ENCODE assay signal across 10 mouse cellular contexts in the genomic region with DNA sequence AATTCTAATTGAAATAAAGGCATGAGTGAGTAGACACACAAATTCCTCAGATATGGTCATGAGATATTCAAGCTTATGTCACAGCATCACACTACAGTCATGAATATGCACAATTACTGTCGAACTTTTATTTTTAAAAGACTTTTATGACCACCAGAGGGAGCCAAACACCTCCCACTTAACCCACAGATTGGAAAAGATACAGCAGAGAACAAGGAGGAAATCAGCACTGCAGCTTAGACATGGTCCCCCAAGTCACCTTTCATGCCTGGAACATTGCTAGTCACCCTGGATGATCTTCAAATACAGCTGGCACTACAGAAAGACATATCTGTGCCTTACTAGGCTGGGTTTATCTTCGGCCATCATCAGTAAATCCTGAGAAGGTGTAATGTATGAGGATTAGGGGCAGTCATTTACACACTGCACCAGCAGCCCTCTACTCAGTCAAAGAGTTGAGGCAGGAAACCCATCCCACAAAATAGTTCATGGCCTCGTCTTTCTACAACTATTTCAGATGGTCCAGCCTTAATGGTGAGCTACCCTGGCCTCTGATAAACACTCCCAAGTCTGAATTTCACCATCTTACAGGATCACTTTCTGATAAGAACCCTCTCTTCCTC.
DNase-seq lines count a peak whose midpoint lies in the region; ATAC-seq lines count a peak whose summit lies in the region.
"Had no signal": no experiment of that assay in that cellular context is flagged by ENCODE, and none has a peak within 500 bp of the region (broad histone marks: within the 10 kb centered on the region; RNA-seq: fewer than 3 reads in every experiment).

No protein-coding gene starts in this region.

- no peaks in the 10 kb centered on the region for H3K36me3 ChIP-seq in forebrain, embryonic 13.5 days (ENCODE audit: poor library complexity, severe bottlenecking)
- no peaks in the 10 kb centered on the region for H3K36me3 ChIP-seq in forebrain, embryonic 10.5 days (replicated peaks)
- H3K36me3 ChIP-seq in neural tube, embryonic 11.5 days (ENCODE audit: control insufficient read depth, insufficient read depth, low read length) = no peaks in the 10 kb centered on the region
- H3K36me3 ChIP-seq in hindbrain, embryonic 14.5 days (replicated peaks; ENCODE audit: control insufficient read depth, insufficient read depth) = no peaks in the 10 kb centered on the region
- no peaks in the 10 kb centered on the region for H3K36me3 ChIP-seq in midbrain, embryonic 10.5 days
- H3K36me3 ChIP-seq: heart, embryonic 13.5 days had no signal

- H3K4me2 ChIP-seq in forebrain, embryonic 13.5 days = no peak overlapping the region
- no peak overlapping the region for H3K4me2 ChIP-seq in neural tube, embryonic 11.5 days (ENCODE audit: low read depth)
- no peak overlapping the region for H3K4me2 ChIP-seq in hindbrain, embryonic 14.5 days (replicated peaks)
- H3K4me2 ChIP-seq: heart, embryonic 13.5 days had no signal

- H3K9me3 ChIP-seq in forebrain, embryonic 13.5 days (replicated peaks) = no peaks in the 10 kb centered on the region
- no peaks in the 10 kb centered on the region for H3K9me3 ChIP-seq in forebrain, embryonic 10.5 days
- H3K9me3 ChIP-seq in neural tube, embryonic 11.5 days (ENCODE audit: control insufficient read depth, low read length) = no peaks in the 10 kb centered on the region
- H3K9me3 ChIP-seq in hindbrain, embryonic 14.5 days (ENCODE audit: control insufficient read depth, low read length) = no peaks in the 10 kb centered on the region
- H3K9me3 ChIP-seq in midbrain, embryonic 10.5 days (replicated peaks) = no peaks in the 10 kb centered on the region
- H3K9me3 ChIP-seq: heart, embryonic 13.5 days; megakaryocyte, embryonic 14.5 days had no signal

- no peak overlapping the region for H3K4me3 ChIP-seq in forebrain, embryonic 13.5 days
- H3K4me3 ChIP-seq in forebrain, embryonic 10.5 days = no peak overlapping the region
- H3K4me3 ChIP-seq in neural tube, embryonic 11.5 days (ENCODE audit: low read depth, low read length) = no peak overlapping the region
- no peak overlapping the region for H3K4me3 ChIP-seq in hindbrain, embryonic 14.5 days (replicated peaks; ENCODE audit: low read length)
- H3K4me3 ChIP-seq in midbrain, embryonic 10.5 days = no peak overlapping the region
- H3K4me3 ChIP-seq: heart, embryonic 13.5 days; megakaryocyte, embryonic 14.5 days had no signal

- H3K4me1 ChIP-seq in forebrain, embryonic 13.5 days = no peaks in the 10 kb centered on the region
- no peaks in the 10 kb centered on the region for H3K4me1 ChIP-seq in forebrain, embryonic 10.5 days
- no peaks in the 10 kb centered on the region for H3K4me1 ChIP-seq in neural tube, embryonic 11.5 days (ENCODE audit: control insufficient read depth, insufficient read depth, low read length)
- H3K4me1 ChIP-seq in hindbrain, embryonic 14.5 days (replicated peaks; ENCODE audit: control insufficient read depth, insufficient read depth, low read length) = no peaks in the 10 kb centered on the region
- no peaks in the 10 kb centered on the region for H3K4me1 ChIP-seq in midbrain, embryonic 10.5 days
- H3K4me1 ChIP-seq: heart, embryonic 13.5 days; megakaryocyte, embryonic 14.5 days had no signal

- H3K9ac ChIP-seq in forebrain, embryonic 13.5 days = no peak overlapping the region
- no peak overlapping the region for H3K9ac ChIP-seq in neural tube, embryonic 11.5 days (ENCODE audit: low read length)
- no peak overlapping the region for H3K9ac ChIP-seq in hindbrain, embryonic 14.5 days
- H3K9ac ChIP-seq: heart, embryonic 13.5 days had no signal

- peak; percentile 41; the same call in 1 of the 2 replicates for ATAC-seq in forebrain, embryonic 13.5 days
- peak; percentile 48; the same call in 1 of the 2 replicates for ATAC-seq in neural tube, embryonic 11.5 days (ENCODE audit: insufficient read depth, low FRiP score, low TSS enrichment)
- ATAC-seq in hindbrain, embryonic 14.5 days (ENCODE audit: low FRiP score) = 0 out of 2 replicates have a peak, but pooled peaks have one; percentile 24

- no peak for DNase-seq in forebrain, embryonic 10.5 days (ENCODE audit: extremely low spot score, low spot score)
- no peak for DNase-seq in neural tube, embryonic 11.5 days (ENCODE audit: low spot score)
- no peak for DNase-seq in neural tube, embryonic 10.5 days (ENCODE audit: extremely low spot score, low spot score)
- DNase-seq in hindbrain, embryonic 14.5 days (ENCODE audit: low spot score) = peak; percentile 74
- DNase-seq in midbrain, embryonic 10.5 days (ENCODE audit: low spot score) = peak; percentile 11
- no peak for DNase-seq in urinary bladder, adult 2 months (ENCODE audit: low spot score)
- DNase-seq in urinary bladder, postnatal 25 days (ENCODE audit: low spot score) = no peak

- WGBS in forebrain, embryonic 13.5 days = 46% methylated on average over 3 of the region's 3 CpGs
- WGBS in forebrain, embryonic 10.5 days = 48% methylated on average over 3 of the region's 3 CpGs
- WGBS in neural tube, embryonic 11.5 days = 50% methylated on average over 3 of the region's 3 CpGs
- 43% methylated on average over 3 of the region's 3 CpGs for WGBS in hindbrain, embryonic 14.5 days
- WGBS in midbrain, embryonic 10.5 days = 52% methylated on average over 3 of the region's 3 CpGs

- H3K27me3 ChIP-seq in forebrain, embryonic 13.5 days = no peaks in the 10 kb centered on the region
- no peaks in the 10 kb centered on the region for H3K27me3 ChIP-seq in forebrain, embryonic 10.5 days (ENCODE audit: poor library complexity, severe bottlenecking)
- H3K27me3 ChIP-seq in neural tube, embryonic 11.5 days (ENCODE audit: control insufficient read depth, insufficient read depth, low read length) = no peaks in the 10 kb centered on the region
- H3K27me3 ChIP-seq in hindbrain, embryonic 14.5 days (ENCODE audit: control insufficient read depth, insufficient read depth, low read length) = no peaks in the 10 kb centered on the region
- no peaks in the 10 kb centered on the region for H3K27me3 ChIP-seq in midbrain, embryonic 10.5 days (ENCODE audit: low read depth, poor library complexity, severe bottlenecking)
- H3K27me3 ChIP-seq: megakaryocyte, embryonic 14.5 days had no signal

- no peak overlapping the region for H3K27ac ChIP-seq in forebrain, embryonic 13.5 days
- no peak overlapping the region for H3K27ac ChIP-seq in forebrain, embryonic 10.5 days
- no peak overlapping the region for H3K27ac ChIP-seq in neural tube, embryonic 11.5 days (ENCODE audit: low read depth, low read length)
- no peak overlapping the region for H3K27ac ChIP-seq in hindbrain, embryonic 14.5 days
- no peak overlapping the region for H3K27ac ChIP-seq in midbrain, embryonic 10.5 days (replicated peaks)
- H3K27ac ChIP-seq: heart, embryonic 13.5 days had no signal

Comparison
In these comparisons a context has a peak if more than half of its experiments do, and no peak if none do; other contexts are left out.
1. DNase-seq: peak in hindbrain, embryonic 14.5 days (single experiment) and midbrain, embryonic 10.5 days (single experiment); none in forebrain, embryonic 10.5 days (single experiment), neural tube, embryonic 11.5 days (single experiment), neural tube, embryonic 10.5 days (single experiment), urinary bladder, adult 2 months (single experiment) and urinary bladder, postnatal 25 days (single experiment).
2. Peak in every context shown above with its lines, with median percentiles within 50 percentile points of each other: ATAC-seq.